Mouse (Mus musculus) neural tube, embryonic 10.5 days (tissue): ENCODE results near the gene Btbd35f22.
"Not testable (repeated sequence)": the region's sequence is repeated elsewhere in the genome, so short reads cannot be mapped to it uniquely, and the experiment has no call there.

ENCODE experiments used
- DNase-seq: peaks from one replicate; pipeline ENCODE4 v3.0.0-alpha.2; 2017; ENCODE audit warnings: low spot score; ENCODE audit errors: extremely low spot score

The Btbd35f22 gene

GRCm38 (mm10) chrX:32047529-32047928 lies at the start of gene Btbd35f22:
Gene Btbd35f22, plus strand, starts transcription at chrX:32047829.
- not testable (repeated sequence) for DNase-seq
